Mouse (Mus musculus): Measurements from ENCODE around the gene Hoxa10.
A peak's percentile ranks its signal among the peaks of the same experiment; 100 is the strongest.

Gene Hoxa10

DNA sequence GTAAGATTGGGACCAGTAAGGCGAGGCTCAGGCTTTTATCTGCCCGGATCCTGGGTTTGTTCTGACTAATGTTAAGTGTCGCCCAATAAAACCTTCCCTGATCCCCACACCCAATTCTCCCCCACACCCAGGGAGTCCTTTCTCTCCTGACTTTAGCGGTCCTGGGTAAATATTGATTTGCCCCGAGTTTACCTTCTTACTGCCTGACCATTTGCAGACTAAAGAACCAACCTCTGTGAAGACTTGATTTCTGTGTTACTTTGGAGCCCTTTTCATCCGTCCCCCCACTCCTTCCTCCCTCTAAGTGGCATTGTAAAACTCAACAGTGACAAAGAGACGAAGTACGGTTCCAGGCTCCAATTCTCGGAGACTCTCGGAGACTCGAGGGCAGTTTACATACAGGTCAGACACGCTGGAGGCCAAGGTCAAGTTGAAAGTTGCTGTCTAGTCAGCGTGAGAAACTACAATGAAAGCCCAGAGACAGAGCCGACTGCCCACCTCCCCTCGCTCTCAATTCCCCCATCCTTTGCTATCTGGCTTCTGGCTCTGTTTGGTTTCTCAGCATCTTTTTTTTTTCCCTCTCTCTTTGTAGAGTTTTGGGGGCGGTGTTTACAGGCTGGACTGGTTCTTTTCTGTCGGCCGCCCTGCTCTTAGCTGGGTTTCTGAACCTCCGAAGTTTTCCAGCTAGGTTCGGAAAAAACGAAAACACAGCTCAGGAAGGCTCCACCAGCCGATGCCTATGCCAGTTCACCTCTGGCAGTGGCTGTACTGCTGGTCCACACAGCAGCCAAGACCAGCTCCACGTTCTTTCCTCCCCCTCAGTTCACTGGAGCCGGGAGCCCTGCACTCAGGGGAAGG, 22.0 kb upstream of the Hoxa10 start:
- peak; percentile 17 for DNase-seq (ENCODE audit: low read depth)

DNA sequence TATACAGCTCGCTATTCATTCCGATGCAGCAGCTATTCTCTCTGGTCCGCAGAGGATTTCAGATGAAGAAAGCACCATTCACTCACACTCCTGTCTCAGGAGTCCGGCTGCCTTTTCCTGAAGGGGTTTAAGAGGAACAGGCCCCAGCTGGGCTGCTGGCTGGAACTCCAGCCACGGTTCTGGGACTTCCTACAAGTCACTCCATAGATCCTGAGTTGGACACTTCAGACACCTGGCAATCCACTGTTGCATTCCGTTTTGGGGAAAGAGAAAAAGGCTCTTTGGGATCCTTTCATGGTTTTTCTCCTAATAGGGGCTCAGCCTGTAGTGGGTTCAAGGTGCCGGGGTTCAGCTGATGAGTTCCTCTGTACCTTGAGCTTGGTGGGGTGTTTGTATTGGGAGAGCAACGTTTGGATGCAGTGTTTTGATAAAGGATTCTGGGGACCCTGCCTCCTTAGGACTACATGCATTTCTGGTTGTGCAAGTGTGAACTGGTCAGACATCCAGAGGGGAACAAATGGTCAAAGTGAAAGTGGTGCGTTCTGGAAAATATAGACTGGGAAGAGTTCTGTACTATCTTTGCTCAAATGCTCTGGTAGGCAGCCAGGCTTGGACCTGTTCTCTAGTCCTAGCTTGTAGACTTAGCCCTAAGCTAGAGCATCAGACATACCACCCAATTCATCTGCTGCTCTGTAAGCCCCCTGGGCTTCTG, 21.3 kb upstream of the Hoxa10 start:
- DNase-seq (ENCODE audit: low read depth): peak; percentile 34

DNA sequence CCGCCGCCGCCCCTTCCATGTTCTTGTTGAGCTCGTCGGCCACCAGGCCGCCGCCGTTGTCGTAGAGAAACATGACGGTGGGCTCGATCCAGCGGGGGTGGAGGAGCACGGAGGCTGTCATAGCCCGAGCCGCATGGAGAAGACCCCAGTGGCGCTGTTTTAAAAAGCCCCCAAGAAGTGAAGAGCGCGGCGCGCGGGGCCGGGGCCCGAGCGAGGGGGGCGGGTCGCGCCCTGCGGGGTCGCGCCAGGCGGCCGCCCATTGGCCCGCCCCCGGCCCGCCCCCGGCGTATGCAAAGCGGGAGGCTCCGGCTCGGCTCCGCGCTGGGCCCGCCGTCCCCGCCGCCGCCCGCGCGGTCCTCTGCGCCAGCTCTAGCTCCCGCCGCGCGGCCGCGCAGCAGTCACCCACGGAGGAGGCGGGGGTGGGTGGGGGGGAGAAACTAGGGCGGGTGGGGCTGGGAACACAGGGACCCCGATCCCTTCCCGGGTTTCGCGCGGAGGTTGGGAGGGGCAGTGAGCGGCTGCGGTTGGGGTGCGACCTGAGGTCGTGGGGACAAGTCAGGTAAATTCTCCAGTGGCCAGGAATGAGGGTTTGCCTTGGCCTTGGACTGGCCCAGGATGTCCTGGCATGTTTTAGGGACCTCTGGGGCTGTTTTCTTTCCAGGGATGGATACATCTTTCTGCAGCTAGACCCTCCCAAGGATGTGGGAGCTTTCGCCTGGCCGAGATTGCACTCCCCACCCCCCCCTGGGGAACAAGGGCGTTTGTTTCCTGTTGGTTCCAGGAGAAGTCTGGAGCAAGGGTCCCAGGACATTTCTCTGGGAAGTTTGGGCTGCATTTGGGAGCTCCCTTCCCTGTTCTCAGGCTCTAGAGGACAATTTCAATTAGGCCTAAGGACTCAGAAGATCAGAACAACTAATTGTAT, 20.3 kb upstream of the Hoxa10 start, which contains the start of gene Hoxa13:
Gene Hoxa13, minus strand, starts transcription at position 227 of the 922 bp plus-strand sequence.
- DNase-seq (ENCODE audit: low read depth): peak; percentile 37

DNA sequence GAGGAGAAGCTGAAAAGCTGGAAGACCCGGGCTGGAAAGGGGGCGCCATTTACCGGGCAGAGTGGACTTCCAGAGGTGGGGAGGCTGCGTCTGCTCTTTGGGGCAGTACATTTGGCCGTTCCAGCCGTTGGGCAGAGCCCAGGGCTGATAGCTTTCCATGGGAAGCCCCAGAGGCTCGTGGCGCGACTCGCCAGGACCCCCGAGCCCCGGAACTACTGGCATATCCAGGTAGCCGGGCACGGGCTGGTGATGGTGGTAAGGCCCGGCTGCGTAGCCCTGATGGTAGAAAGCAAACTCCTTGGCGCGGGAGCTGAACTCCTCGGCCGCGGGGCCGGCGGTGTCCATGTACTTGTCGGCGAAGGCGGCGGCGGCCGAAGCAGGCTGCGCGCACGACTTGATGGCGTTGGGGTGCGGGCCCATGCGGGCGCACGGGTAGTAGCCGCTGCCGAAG, 19.2 kb upstream of the Hoxa10 start:
- DNase-seq (ENCODE audit: low read depth): peak; percentile 40

DNA sequence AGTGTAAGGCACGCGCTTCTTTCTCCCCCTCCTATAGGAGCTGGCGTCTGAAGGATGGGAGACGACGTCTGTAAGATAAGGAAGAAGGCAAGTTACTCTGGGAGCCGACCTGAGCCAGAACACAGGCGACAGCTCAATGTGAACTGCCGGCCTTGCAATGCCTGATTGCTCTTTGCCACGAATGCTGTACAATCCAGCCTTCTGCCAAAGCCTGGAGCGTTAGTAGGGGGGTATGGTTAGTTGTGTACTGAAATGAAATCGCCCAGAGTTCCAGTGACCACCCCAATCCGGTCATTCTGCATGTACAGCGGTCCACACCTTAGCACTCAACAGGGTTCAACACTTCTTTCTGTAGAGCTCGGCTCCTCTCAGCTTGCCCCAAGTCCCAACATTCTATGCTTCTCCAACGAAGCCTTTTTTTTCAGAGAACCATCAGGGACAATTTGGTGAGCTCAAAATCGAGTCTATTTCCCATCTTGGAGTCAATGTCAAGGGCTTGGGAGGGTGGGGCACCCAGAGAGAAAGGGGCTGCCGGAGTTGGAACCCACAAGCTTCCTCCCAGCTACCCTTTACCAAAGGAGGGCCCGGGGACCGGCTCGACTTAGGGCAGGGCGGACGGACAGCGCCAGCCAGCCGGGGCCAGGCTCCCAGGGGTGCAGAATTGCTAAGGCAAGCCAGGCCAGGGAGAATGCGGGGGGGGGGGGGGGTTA, 18.6 kb upstream of the Hoxa10 start:
- peak; percentile 41 for DNase-seq (ENCODE audit: low read depth)

DNA sequence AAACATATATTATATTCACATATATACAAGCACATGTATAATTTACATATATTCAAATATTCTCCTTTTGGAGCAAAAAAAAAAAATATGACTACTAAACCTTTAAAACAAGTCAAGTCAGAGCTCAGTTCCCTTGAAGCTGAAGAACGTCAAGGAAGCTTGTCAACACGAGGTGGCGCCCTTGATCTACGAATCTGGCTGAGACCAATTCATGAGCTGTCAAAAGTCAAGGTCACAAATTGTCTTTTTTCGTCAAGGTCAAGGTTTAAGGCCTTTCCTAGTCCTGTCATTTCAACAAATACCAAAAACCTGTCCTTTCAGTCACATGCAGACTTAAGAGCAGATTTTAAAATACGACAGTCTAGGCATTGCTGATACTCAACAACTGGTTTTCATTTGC, 16.3 kb upstream of the Hoxa10 start:
- DNase-seq (ENCODE audit: low read depth): peak; percentile 89

DNA sequence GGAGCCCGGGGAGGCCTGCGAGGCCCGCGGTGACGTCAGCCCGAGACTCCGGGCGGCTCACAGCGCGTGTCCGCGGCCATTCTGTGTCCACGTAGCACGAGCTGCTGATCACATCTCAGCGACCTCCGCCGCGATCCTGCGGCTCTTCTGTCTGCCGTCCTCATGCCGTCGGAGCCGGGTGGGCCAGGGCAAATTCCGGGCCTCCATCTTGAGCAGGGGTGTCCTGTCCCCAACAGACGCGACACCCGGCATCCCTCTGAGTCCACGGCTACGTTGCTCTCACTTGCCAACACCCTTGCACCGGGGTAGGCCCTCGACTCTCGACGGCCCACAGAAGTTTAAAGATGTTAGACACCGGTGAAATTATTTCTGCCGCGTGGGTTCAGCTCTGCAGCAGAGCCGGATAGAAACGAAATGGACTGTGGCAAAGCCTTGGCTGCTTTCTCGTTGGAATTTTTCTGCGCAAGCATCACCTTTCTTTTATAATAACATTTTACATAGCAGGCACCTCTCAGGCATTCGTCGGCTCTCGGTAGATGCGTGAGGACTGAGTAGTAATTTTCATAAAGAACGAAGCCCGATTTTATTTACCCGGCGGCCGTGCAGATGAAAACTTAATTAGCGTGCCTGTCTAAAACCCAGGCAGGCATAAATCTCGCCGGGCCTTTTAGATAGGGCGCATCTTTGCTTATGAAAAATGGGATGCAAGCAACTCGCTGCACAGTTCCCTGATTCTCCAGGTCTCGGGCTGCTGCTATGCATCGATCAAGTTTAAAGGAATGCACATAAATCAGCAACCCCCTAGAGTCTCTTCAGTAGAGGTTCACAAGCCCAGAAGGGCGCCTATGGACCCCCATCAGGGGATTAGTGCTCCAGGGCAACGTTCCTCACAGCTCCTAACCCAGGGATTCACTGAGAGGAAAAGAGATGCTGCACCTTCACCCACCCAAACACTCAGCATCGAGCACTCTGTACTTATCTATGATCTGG, 13.2 kb upstream of the Hoxa10 start:
- DNase-seq (ENCODE audit: low read depth): peak; percentile 58

DNA sequence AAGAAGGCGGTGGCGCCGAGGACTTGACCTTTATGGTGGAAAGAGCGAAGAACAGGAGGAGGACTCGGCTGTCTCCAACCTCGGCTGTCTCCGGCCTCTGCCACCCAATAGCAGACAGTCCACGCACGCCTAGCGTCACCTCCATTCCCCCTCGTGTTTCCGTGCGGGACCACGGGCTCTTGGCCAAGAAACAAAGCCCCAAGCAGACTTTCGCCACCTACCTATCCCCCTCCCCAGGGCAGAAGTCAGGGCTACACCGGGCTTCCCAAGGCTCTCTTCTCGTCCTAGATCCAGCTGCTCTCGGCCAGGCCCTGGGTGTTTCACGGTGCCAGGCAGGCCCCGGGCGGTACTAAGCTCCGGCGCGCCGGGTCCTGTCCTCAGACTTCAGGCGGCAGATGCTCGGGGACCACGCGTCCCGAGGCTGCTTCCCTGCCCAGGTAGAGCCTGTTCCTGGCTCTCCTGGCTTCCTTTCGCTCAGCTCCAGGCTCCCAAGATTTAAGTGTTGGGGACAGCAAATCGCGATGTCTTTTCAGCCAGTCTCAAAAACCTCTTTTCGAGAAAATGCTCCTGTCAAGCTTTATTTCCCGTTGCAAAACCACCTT, 12.2 kb upstream of the Hoxa10 start:
- peak; percentile 51 for DNase-seq (ENCODE audit: low read depth)

DNA sequence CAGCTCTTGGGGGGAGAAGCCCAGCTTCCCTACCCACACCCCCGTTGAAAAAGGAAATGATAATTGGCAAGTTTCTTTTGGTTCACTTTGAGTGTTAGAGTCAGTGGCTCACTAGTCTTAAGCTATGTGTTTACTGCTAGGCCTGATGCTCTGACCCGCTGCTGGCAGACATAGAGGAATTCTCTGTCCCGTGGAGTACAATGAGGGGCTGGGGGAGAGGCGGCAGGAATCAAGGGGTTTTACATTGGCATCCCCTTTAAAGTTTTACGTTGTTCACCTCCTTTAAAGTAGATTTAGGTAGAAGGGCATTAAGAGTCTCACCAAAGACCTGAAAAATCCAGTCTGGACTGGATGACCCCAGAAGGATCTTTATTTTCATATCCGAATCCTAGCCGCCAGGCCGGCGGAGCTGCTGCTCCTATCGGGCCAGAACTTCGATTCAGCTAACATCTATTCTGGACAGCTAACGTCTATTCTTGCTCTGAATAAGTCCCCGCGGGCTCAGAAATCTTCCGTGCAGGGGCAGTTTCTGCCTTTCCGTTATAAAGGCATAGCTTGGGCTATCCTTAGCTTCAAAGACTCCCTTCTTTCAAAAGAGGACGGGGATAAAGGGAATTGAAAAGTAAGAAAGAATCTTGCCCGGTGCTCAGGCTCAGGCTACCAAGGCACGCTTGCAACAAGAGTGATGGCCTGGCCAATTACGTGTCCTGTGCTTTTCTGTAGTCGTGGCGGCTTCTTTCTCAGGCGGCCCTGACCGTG, 11.5 kb upstream of the Hoxa10 start:
- peak; percentile 34 for DNase-seq (ENCODE audit: low read depth)

DNA sequence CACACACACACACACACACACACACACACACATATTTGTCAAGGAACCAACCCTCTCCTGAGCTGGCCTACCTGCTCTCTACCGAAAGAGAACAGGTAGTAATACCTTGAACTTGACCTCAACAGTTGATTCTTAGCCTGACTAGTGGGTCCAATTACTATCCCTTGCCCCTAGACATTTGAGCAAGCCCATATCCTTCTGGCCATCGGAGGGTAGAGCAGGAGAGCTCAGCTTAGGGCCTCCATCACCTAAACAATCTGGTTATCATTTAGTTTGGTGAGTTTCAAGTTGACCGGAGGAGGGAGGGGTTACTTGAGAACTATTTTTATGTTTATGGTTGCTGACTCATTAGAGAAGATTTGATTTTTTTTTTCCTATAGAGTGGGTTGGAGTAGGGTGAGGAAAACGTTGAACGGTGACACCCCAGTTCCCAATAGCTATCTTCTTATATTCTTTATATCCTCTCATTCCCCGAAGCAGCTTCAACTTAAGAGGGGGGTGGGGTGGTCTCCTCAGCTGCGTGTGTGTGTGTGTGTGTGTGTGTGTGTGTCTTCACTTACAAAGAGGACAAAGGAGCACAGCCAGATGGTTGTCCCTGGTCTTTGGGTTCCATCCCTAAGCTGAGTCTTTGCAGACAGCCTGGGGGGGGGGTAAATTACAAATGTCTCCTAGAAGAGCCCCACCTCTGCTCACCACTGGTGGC, 10.7 kb upstream of the Hoxa10 start:
- peak; percentile 13 for DNase-seq (ENCODE audit: low read depth)

DNA sequence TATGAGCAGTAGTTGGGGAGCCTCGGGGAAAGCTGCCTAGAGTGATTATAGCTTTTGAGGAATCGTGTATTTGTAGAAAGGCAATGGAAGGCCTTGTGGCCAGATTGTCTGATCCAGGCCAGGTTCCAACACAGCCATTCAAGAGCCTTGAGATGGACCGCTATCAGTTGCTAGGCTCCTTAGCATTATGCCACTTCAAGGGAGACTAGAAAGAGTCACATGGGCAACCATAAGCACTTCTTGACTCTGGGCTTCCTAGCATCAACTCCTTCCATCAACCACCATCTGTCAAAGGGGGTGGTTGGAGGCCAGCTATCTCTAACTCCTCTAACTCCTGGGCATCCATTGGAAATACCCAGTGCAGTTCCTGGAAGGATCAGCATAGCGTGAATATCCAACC, 9.2 kb upstream of the Hoxa10 start:
- DNase-seq (ENCODE audit: low read depth): peak; percentile 22

DNA sequence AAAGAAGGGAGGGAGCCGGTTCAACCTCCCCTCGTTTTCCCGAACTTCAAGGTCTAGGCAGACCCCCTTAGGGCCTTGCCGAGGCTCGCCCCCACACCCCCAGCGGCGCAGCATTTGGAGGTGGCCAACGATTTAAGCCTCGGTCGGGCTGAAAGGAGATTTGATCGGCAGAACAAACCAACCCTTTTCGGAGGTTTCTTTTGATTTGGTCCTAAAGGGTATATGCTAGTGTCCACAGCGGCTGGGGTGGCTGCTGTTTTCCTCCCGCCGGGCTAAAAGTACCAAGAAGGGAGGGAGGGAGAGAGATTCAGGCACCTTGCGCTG, 8.7 kb upstream of the Hoxa10 start:
- DNase-seq (ENCODE audit: low read depth): no peak

DNA sequence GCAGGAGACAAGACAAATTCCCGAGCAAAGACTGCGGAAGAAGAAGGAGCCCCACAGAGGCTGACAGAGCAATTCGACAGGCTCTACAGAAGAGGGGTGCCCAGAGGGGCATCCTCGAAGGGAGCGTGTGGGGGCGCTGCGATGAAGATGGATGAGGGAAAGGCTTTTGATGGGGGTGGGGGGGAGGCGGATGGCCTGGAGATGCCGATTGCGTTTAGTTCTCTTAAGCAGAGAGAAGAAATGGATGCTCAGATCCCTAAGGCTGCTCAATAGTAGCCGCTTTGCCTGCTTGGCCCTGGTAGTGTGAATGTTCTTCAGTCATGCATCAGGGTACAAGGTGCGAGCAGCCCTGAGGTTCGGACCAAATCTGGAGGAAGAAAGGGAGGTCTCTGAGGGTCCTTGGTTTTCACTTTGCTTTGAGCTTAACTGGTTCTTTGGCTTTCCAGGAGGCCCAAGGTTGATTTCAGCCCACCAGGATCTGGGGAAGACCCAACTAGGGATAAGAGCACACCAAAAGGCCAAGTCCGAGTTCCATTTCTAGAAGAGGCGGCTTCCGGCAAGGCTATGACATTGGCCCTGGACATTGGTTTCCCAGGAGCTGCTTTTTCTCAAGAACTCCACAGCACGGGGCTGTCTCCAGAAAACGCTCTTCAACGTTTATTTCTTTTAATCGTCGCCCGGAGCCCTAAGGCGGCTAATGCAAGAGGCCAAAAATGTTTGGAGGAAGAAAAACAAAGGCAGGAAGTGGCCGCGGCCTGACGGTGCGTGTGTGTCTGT, 8.2 kb upstream of the Hoxa10 start:
- DNase-seq (ENCODE audit: low read depth): peak; percentile 15

DNA sequence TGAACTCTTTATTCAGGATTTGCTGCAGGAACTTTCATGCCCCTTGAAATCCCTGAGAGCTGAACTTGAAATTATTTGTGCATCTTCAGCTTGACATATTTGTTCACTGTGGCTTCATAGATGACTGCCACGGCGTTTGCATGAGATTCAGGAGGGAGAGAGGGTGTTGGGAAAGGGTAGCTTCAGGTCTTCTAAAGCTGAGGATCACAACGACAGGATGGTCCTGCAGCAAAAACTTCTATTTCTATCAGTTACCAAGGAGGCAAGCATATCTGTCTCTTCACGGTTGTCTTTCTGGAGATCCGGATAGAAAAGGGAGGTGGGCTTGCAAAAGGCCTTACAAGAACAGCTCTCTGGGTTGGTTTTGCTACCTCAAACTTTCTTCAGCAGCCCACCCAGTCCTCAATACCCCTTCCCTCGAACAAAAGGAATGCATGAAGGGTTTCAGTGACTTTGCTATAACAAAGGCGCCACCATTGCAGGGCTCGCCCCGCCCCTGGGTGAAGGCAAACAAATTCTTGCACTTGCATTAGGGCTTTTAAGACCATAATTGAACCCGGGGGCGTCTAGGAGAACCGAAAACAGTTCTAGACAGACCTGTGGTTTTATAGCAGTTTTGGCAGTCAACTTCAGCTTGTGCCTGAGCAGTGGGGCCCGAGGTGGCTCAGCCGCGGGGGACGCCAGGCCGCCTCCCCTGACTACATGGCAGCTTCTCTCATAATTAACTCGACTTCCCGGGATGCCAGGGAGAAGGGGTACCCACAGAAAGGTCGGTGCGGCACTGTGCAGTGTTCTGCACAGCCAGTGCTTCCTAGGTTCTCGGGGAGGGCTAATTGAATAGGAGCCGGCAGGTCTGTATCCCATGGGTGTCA, 7.3 kb upstream of the Hoxa10 start:
- DNase-seq (ENCODE audit: low read depth): peak; percentile 17

DNA sequence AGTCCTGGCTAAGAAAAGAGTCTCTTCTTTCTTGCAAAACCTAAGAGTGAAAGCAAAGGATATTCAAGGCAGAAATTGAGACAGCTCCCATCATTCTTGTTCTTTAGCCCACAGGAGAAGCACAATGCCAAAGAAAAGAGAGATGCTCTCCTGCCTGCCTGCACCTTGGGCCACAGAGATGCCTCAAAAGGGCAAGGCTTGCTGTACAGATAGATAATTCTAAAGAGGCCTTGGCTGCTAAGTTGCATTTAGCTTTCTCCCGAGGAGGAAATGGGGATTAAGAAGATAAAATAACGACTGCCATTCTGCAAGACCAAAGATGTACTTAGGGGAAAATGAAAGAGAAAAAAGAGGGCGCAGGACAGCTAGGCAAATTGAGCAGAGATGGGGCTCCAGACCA, 6.3 kb upstream of the Hoxa10 start:
- DNase-seq (ENCODE audit: low read depth): no peak

DNA sequence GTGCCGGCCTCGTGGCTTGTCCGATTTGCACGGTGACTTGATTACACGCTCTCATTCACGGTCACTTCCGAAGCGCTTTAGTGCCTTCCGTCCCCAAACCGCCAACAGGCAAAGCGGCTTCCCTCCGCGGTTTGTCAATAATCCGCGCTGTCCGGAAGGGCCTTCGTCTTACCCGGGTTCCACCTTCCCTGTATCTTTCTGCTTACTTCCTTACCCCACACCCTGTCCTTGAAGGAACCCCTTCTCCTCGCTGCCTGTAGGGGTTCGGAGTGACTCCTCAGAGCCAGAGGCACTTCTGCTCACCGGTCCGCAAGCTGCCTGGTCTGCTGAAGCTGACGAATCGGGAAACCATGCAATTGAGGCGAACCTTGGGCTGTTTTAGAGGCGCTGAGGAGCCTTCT, 5.7 kb upstream of the Hoxa10 start:
- DNase-seq (ENCODE audit: low read depth): no peak

DNA sequence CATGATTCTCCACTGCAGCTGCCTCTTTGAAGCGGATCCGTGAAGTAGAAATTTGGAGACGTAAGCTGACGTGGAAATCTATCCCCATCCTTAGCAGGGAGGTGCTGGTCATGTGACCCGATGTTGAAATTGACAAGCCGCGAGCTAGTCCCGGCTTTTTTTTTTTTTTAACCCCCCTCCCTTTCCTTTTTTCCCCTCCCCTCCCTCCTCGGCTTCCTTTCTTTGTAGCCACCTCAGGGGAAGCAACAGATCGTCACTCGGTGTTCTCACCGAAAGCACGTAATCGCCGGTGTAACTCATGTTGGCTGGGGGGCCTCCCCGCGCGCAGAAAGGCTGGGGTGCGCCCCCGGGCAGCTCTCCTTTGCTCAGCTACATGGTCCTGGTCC, 5.1 kb upstream of the Hoxa10 start, which contains the start of gene Hoxa11:
Gene Hoxa11, minus strand, starts transcription at position 54 of the 386 bp plus-strand sequence.
- DNase-seq (ENCODE audit: low read depth): no peak

Data from naive thymus-derived CD4-positive, alpha-beta T cell, adult 2 months (primary cell).